Mouse (Mus musculus): ENCODE data around the gene Cbwd1. TPM values are rescaled to one million over a fixed set of nuclear protein-coding genes. Genes with fewer than 3 reads are reported as not detected.

Gene Cbwd1
- polyA plus RNA-seq (2017; shearing (Covaris generic)) = 15.3 TPM

DNA sequence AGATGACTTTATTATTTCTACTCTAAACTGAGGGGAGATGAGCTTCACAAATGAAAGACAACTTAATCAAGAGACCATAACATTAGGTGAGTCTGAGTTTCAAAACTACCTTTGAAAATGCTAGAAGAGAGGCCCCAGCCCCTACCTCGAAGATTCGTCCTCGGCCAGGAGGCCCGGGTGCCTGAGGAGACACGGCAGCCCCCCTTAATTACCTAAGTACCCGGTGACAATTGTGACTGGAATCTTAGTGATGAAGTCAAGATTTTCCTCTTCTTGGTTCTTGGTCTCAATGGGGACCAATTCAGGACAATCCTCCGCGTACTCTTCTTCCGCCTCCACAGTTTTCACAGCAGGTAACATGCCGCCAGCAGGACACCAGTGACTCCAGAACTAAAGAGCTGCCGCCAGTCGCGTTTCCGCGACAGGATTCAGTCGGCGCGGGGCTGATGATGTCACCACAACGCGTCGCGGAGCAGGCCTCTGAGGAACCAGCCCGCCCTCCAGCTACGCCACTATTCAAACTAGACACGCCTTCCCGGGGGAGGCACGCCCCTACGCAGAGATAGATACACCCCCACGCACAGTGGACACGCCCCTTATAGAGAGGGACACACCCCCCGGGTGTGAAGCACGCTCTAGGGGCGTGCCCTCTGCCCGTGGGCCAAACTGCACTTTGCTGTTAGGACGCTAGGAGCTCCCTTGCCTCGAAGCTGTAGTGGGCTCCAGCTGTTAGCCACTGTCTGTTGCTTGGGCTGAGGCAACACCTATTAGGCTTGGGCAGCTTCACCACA is at the start of gene Cbwd1:
Cbwd1 (minus strand) TSS at position 439 of the 791 bp plus-strand sequence.

DNA sequence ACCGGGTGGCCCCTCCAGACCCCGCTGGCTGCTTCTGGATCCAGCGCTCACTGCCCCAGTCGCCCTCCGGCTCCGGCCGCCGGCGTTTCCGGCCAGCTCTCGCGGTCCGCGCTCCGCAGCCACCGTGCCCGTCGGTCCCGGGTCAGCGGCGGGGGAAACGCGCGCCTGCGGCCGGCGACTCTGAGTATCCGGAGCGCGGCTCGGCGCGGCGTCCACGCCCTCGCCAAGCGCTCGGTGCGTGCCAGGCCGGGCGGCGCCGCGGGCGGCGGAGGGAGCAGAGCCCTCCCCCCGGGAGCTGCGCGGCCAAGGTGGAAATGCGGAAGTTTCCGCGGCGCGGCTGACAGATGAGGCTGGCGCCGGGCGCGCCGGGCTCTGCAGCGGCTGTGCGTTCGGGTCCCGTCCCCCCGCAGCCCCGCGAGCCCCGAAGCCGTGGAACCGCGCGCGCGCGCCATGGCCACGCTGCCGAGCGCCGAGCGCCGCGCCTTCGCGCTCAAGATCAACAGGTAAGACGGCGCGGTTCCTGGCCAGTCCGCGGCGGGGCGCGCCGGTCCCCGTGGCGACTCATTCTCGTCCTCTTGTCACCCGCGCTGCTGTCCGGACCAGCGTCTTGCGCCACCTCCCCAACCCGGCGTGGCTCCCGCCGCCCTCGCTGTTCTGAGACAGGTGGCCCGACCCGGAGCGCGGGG is 37.9 kb upstream of the Cbwd1 start, which contains the start of gene Dock8:
Dock8 (plus strand) TSS at position 334 of the 686 bp plus-strand sequence.

DNA sequence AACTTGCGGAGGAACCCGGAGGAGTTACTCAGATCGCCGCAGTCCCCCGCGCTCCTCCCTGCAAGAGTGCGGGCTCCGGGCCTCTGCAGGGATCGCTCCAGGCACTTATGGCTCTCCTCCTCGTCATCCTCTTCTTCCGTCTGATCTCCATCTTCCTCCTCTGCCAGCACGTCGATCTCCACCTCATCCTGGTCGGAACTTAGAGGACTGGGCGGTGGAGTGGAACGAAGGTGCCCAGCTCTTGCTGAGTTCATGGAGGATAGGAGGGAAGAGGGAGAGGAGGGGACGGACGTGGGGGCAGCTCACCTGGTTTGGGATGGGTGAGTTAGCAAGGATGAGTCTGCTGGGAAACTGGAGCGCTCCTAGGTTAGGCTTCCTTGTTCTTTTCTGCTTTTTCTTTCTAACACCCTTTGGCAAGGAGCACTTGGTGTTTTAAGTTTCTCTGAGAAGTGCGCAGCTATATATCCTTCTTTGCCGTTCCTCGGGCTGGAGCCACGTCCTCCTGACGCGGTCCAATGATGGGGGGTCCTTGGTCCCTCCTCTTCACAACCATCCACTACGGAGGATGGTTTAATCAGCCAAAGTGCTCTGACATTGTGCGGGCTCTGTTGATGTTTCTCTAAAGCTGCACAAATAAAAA is 60.7 kb downstream of the Cbwd1 start, which contains the start of gene Foxd4:
Foxd4 (minus strand) TSS at position 617 of the 640 bp plus-strand sequence.

DNA sequence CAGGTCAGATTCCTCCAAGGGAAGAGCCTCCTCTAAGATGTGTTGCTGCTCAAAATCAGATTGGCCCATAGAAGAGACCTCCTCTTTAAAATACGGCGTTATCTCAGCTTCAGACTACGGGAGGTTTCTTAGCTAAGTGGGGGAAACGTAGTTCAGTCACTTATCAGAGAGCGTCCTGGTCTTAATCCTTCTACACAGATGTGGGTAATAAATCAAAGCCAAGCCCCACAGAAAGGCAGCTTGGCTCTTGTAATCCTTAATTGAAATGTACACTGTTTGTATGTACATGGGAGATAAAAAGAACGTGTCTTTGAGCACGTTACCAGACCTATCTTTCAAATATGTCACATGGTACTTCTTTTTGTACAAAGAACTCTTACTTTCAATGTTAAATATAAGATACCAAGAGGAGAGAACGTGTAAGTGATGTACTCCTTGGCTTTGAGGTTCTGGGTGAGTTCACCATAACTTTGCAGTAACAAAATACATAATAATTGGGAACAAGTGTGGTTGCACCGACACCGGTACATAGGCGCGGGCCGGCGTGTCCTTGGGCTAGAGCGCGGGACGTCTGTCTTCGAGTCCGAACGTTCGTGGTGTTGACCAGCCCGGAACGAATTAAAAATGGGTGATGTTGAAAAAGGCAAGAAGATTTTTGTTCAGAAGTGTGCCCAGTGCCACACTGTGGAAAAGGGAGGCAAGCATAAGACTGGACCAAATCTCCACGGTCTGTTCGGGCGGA is 86.1 kb downstream of the Cbwd1 start, which contains the start of gene Gm10053:
Gm10053 (plus strand) TSS at position 558 of the 742 bp plus-strand sequence.

Other genes starting within 250 kb of the Cbwd1 start
- gene Pgm5, start 99.8 kb downstream of the Cbwd1 start, polyA plus RNA-seq (2017; shearing (Covaris generic)) = 0.52 TPM
- gene Gm10053, start 85.9 kb downstream of the Cbwd1 start, polyA plus RNA-seq (2017; shearing (Covaris generic)) = 178 TPM
- not detected for gene Foxd4, start 60.4 kb downstream of the Cbwd1 start, polyA plus RNA-seq (2017; shearing (Covaris generic))
- gene Dock8, start 37.9 kb upstream of the Cbwd1 start, polyA plus RNA-seq (2017; shearing (Covaris generic)) = 177 TPM

All from effector memory CD4-positive, alpha-beta T cell, adult 7 months (primary cell).